Mouse (Mus musculus): ENCODE measurements at regions not wholly inside any gene's neighbourhood (a gene's known extent, or its start where the extent isn't known, plus 50 kb on each side); places are given as distances from the start of the nearest gene placed in this dataset.

DNA sequence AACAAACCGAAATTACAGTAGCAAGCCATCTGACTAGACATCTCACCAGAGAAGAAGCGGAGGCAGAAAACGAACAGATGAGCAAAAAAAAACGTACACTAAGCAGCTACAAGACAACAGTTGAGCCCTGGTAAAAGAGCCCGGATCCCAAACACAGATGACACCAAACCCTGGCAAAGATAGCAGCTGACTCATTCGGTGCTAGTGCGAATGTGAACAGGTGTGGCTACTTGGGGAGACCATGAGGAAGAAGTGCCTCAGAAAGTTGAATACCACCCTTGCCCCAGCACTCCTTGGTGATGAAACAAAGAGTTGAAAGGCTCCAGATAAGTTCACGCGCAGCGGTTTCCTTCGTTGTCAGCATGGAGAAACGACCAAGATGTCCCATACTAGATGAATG is 139.8 kb upstream of the Spin1 start:
- TF ChIP-seq POLR2A (IDR thresholded peaks at IDR 0.05; ENCODE audit: insufficient read length, low read depth) (no peak), MYOD1 (IDR thresholded peaks at IDR 0.05; ENCODE audit: control insufficient read depth in 1 of 3, insufficient read length in 2 of 3, low read depth in 2 of 3) (peak; percentile 20 to 93 (median 85))

All from myocyte (in vitro differentiated cells).